Mouse (Mus musculus) midbrain, embryonic 10.5 days (tissue): Measurements from ENCODE around the gene Megf8. TPM values are rescaled to one million over a fixed set of nuclear protein-coding genes. Genes with fewer than 3 reads are reported as not detected.

Experiments
- DNase-seq: peaks from one replicate; pipeline ENCODE4 v3.0.0-alpha.2; 2017; ENCODE audit warnings: low spot score
- H3K27ac ChIP-seq: fragments of 300-500 bp; sonication (generic); replicated peaks from 2 replicates; pipeline ENCODE4 v1.5.1; 2016; ENCODE audit warnings: mild to moderate bottlenecking
- H3K27me3 ChIP-seq: fragments of 300-500 bp; sonication (generic); 2 replicates; pipeline ENCODE4 v1.6.1; 2016; ENCODE audit warnings: low read depth, mild to moderate bottlenecking; ENCODE audit not compliant: poor library complexity, severe bottlenecking
- H3K36me3 ChIP-seq: fragments of 300-500 bp; sonication (generic); 2 replicates; pipeline ENCODE4 v1.6.1; 2016; ENCODE audit warnings: mild to moderate bottlenecking, moderate library complexity
- H3K4me1 ChIP-seq: fragments of 300-500 bp; sonication (generic); 2 replicates; pipeline ENCODE4 v1.6.1; 2016
- H3K4me3 ChIP-seq: fragments of 300-500 bp; sonication (generic); 2 replicates; pipeline ENCODE4 v1.5.1; 2016; ENCODE audit warnings: mild to moderate bottlenecking, moderate library complexity
- H3K9me3 ChIP-seq: fragments of 300-500 bp; sonication (generic); replicated peaks from 2 replicates; pipeline ENCODE4 v1.6.1; 2016; ENCODE audit warnings: mild to moderate bottlenecking
- WGBS: fragments of 180-500 bp; shearing (Covaris S2); methylation state at CpG from one replicate; pipeline ENCODE4 v1.1.7; 2016; 5-methylcytosine and 5-hydroxymethylcytosine counted together
- polyA plus RNA-seq: library from polyadenylated mRNA; unstranded; fragments of >200 nt; fragmentation: Nextera tagmentation; extraction: Ambion mirVana; gene quantifications from 2 replicates; pipeline ENCODE4 v1.2.1, GENCODE M21; 2016

Megf8 gene
- polyA plus RNA-seq, 1 experiment from 2014 or later, result 13.9 TPM

DNA sequence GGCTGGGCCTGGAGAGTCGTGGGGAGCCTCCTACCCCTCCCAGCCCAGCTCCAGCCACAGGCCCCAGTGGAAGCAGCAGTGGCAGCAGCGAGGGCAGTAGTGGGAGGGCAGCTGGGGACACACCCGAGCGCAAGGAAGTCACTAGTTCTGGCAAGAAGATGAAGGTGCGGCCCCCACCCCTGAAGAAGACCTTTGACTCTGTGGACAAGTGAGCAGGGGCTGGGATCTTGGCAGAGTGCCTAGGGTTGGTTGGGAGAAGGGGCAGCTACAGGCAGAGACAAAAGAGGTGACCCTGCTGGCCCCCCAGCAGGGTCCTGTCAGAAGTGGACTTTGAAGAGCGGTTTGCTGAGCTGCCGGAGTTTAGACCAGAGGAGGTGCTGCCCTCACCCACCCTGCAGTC lies 24.9 kb upstream of the Megf8 start:
- Histone ChIP-seq H3K36me3 (peaks cover 92% of the 10 kb centered on the region), H3K4me3 (peak overlapping the region; percentile 14; the same call in 1 of the 2 replicates), H3K9me3 (peaks cover 11% of the 10 kb centered on the region; the same call in 1 of the 2 replicates), H3K4me1 (peaks cover 26% of the 10 kb centered on the region), H3K27ac (peak overlapping the region; percentile 42; the same call in 1 of the 2 replicates), H3K27me3 (no peaks in the 10 kb centered on the region)
- WGBS, result 80% methylated on average over 7 of the region's 7 CpGs
- DNase-seq, result no peak

GRCm38 (mm10) chr7:25293191-25293739 lies 23.7 kb upstream of the Megf8 start:
- Histone ChIP-seq H3K4me3 (peak overlapping the region; percentile 7; the same call in 1 of the 2 replicates), H3K27me3 (no peaks in the 10 kb centered on the region), H3K36me3 (peaks cover 80% of the 10 kb centered on the region), H3K9me3 (peaks cover 11% of the 10 kb centered on the region; the same call in 1 of the 2 replicates), H3K27ac (no peak overlapping the region), H3K4me1 (peaks cover 36% of the 10 kb centered on the region)
- 88% methylated on average over 9 of the region's 10 CpGs for WGBS
- DNase-seq, result no peak

- Histone ChIP-seq H3K27me3 (no peaks in the 10 kb centered on the region), H3K9me3 (peaks cover 4% of the 10 kb centered on the region; the same call in 1 of the 2 replicates), H3K36me3 (peaks cover 68% of the 10 kb centered on the region), H3K4me1 (peaks cover 42% of the 10 kb centered on the region), H3K4me3 (no peak overlapping the region), H3K27ac (no peak overlapping the region)
- WGBS, result 92% methylated on average over 4 of the region's 4 CpGs
- DNase-seq, result no peak
These were observed 22.5 kb upstream of the Megf8 start for GRCm38 (mm10) chr7:25294495-25294894.

DNA sequence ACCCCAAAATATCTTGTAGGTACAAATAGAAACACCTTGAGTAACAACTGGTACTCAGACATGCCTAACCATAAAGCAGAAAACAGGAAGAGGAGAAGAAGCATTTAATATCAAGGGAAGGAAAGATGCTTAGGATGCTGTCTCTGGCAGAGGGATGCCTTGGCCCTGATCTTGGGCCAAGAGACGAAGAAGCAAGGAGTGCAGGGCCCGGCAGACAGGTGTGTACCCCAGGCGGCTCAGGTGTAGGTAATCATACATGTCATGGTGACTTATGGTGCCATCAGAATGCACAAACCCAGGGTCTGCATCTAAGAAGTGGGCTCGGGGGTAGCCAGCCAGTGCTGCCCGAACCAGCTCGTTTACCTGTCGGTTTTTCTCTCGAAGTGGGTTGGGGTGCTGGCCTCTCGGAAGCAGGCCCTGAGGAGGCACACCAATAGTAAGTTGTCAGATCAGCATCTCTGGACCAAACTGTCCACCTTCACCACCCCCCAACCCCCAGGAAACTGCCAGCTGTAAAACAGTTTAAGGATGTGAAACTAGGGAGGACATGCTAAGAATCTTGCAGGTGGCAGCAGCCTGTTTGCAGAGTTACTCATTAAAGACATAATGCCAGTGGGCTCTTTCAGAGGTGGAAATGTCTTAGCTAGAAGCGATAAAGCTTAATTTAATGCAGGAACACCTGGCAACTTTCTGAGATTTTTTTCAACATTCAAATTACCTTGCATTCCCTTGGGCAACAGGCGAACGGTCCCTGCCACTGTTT lies 21.8 kb upstream of the Megf8 start:
- Histone ChIP-seq H3K4me1 (peaks cover 42% of the 10 kb centered on the region), H3K9me3 (no peaks in the 10 kb centered on the region), H3K36me3 (peaks cover 61% of the 10 kb centered on the region), H3K27me3 (no peaks in the 10 kb centered on the region), H3K4me3 (no peak overlapping the region), H3K27ac (no peak overlapping the region)
- DNase-seq, result no peak
- WGBS, result 94% methylated on average over 12 of the region's 12 CpGs

DNA sequence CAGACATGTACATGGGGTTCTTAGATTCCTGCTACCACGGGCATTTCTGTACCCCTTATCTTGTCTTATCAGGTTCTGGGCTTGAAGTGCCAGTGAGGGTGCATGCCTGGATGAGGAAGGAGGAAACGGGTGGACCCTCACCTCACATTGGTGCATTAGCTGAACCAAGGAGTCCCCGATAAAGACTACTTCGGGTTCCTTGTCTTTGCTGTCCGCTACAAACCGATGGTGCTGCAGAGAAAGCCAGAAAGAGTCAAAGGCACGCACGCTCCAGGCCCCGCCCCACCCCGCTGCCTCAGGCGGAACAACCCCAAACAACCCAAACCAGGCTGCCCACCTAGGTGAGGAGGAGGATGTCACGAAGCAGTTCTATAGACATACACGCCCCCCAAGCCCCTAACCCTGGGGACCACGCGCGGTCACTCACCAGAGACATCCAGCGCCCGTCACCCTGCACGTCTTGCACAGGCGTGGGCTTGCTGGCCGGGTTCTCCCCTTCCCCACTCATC lies 20.0 kb upstream of the Megf8 start:
- H3K9me3 ChIP-seq, result no peaks in the 10 kb centered on the region
- H3K4me3 ChIP-seq, result peak overlapping the region; percentile 92
- WGBS, result 2% methylated on average over 21 of the region's 21 CpGs
- peak; percentile 53 for DNase-seq
- peaks cover 48% of the 10 kb centered on the region for H3K4me1 ChIP-seq
- peaks cover 43% of the 10 kb centered on the region for H3K36me3 ChIP-seq
- H3K27me3 ChIP-seq, result no peaks in the 10 kb centered on the region; the same call in 1 of the 2 replicates
- peak overlapping the region; percentile 99 for H3K27ac ChIP-seq

- Histone ChIP-seq H3K27ac (peak within 1 kb of the TSS; percentile 99), H3K36me3 (peaks cover 36% of the 10 kb centered on the region), H3K4me1 (peaks cover 44% of the 10 kb centered on the region), H3K9me3 (no peaks in the 10 kb centered on the region), H3K4me3 (peak within 1 kb of the TSS; percentile 92), H3K27me3 (peaks cover 1% of the 10 kb centered on the region)
- under 1% methylated on average over 52 of the region's 52 CpGs for WGBS
- peak; percentile 92 for DNase-seq
These were observed 19.3 kb upstream of the Megf8 start, which contains the start of gene Pafah1b3 for GRCm38 (mm10) chr7:25297454-25298325. TSS of gene Pafah1b3 (minus strand) at chr7:25297986.

DNA sequence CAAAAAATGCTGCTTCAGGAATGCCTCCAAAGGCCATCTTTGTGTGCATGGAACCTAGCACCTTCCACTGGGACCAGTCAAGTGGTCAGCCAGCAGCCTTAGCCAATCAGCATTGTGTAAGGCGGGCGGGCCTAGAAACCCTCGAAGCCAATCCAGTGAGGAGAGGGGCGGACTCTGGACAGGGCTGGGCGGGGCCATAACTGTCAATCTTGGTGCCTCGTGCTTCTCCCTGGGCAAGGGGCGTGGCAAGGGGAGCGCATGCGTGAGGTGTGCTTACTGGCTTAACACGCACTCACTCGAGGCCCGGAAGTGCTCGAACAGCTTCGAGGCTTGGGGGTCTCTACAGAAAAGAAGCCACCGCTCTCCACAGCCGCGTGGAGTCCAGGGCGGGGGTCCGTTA lies 15.9 kb upstream of the Megf8 start, which contains the start of gene Prr19:
Prr19 (plus strand) TSS at position 349 of the 400 bp plus-strand sequence.
- Histone ChIP-seq H3K27ac (no peak within 1 kb of the TSS), H3K9me3 (no peaks in the 10 kb centered on the region), H3K4me1 (peaks cover 46% of the 10 kb centered on the region), H3K36me3 (peaks cover 2% of the 10 kb centered on the region), H3K27me3 (peaks cover 23% of the 10 kb centered on the region), H3K4me3 (no peak within 1 kb of the TSS)
- peak; percentile 73 for DNase-seq
- WGBS, result 58% methylated on average over 19 of the region's 19 CpGs

DNA sequence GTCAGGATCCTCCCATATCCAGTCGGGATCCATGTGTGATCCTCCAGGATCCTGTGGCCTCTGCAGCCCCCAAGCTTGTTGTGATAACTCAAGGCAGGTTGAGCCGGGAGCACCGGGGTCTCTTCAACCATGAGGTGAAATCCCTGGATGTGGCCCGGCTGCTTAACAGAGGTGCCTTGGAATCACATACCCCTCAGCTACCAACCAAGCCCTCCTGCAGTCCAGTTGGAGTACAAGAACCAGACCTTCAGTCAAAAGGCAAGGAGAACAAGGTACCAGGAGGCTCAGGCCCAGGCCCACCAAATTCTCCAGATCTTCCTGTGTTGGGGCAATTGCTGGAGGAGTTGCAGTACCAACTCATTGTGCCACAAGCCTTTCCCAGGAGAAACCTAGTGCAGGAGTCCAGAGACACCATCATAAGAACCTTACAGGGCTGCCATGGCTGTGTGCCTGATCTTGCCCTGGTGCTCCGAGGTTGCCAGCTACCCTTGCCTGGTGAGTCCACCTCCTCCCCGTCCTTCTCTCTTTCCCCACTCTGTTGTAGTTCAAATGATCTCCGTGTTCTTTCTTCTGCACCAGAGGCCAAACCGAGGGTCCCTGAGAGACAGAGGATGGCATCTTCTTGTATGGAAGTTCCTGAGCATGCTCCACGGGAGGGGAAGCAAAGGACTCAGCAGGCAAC lies 13.8 kb upstream of the Megf8 start:
- WGBS, result 70% methylated on average over 9 of the region's 9 CpGs
- Histone ChIP-seq H3K9me3 (no peaks in the 10 kb centered on the region), H3K27ac (no peak overlapping the region), H3K4me1 (peaks cover 32% of the 10 kb centered on the region), H3K36me3 (no peaks in the 10 kb centered on the region), H3K4me3 (no peak overlapping the region), H3K27me3 (peaks cover 44% of the 10 kb centered on the region)
- no peak for DNase-seq

- Histone ChIP-seq H3K4me3 (no peak overlapping the region), H3K27ac (no peak overlapping the region), H3K4me1 (peaks cover 27% of the 10 kb centered on the region), H3K9me3 (no peaks in the 10 kb centered on the region), H3K36me3 (no peaks in the 10 kb centered on the region), H3K27me3 (peaks cover 49% of the 10 kb centered on the region)
- WGBS, result 89% methylated on average over 3 of the region's 3 CpGs
- DNase-seq, result no peak
These were observed 13.3 kb upstream of the Megf8 start for GRCm38 (mm10) chr7:25303685-25304006.

GRCm38 (mm10) chr7:25305481-25305880 lies 11.5 kb upstream of the Megf8 start:
- Histone ChIP-seq H3K36me3 (no peaks in the 10 kb centered on the region), H3K4me3 (peak overlapping the region; percentile 73), H3K9me3 (no peaks in the 10 kb centered on the region), H3K27ac (peak overlapping the region; percentile 78; the same call in 1 of the 2 replicates), H3K27me3 (peaks cover 58% of the 10 kb centered on the region), H3K4me1 (peaks cover 26% of the 10 kb centered on the region)
- no peak for DNase-seq
- WGBS, result 1% methylated on average over 2 of the region's 2 CpGs

DNA sequence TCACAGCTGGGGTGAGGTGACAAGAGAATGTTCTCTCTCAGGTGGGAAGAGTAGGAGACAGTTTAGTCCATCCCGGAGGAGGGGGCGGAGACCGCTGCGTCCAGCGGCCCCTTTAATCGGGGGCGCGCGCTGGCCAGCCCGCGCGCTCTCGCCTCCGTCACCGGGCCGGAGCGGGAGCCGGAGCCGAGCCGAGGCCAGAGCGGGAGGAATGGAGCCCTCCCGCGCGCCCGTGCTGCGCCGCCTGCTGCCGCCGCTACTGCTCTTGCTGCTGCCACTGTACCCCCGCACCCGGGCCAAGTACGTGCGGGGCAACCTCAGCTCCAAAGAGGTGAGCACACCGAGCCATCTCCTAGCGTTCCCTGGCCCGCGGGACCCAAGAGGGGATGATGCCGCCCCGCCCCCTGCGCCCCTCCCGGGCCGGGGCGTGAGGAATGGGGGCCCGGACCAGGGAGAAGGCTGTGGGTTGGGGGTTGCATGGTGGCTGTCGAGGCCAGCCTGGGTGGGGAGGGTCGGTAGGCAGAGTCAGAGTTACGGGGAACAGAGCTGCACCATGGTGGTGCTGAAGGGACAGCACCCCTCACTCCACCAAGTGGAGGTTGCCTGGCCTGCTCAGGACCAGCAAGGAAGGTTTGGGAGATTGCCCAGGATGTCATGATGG lies 10.9 kb upstream of the Megf8 start, which contains the start of gene Tmem145:
Tmem145 (plus strand) TSS at position 151 of the 658 bp plus-strand sequence.
- Histone ChIP-seq H3K4me1 (peaks cover 22% of the 10 kb centered on the region), H3K4me3 (peak within 1 kb of the TSS; percentile 73), H3K27ac (peak within 1 kb of the TSS; percentile 78), H3K9me3 (no peaks in the 10 kb centered on the region), H3K27me3 (peaks cover 61% of the 10 kb centered on the region), H3K36me3 (no peaks in the 10 kb centered on the region)
- under 1% methylated on average over 47 of the region's 47 CpGs for WGBS
- DNase-seq, result peak; percentile 62
